Mouse (Mus musculus) hindbrain, embryonic 14.5 days (tissue): ENCODE measurements at regions not wholly inside any gene's neighbourhood (a gene's known extent, or its start where the extent isn't known, plus 50 kb on each side); places are given as distances from the start of the nearest gene placed in this dataset.

Experiments
- ATAC-seq: fragments of 200-750 bp; cut with Nextera tagmentation; 2 replicates; pipeline ENCODE4 v1.8.0; 2017; ENCODE audit warnings: moderate number of reproducible peaks, mild to moderate bottlenecking, moderate TSS enrichment, moderate library complexity; ENCODE audit not compliant: low FRiP score
- DNase-seq: peaks from one replicate; pipeline ENCODE4 v3.0.0-alpha.2; 2015; ENCODE audit warnings: low spot score
- H3K27ac ChIP-seq: fragments of 300-500 bp; sonication (generic); 2 replicates; pipeline ENCODE4 v1.5.1; 2014; ENCODE audit warnings: mild to moderate bottlenecking, moderate library complexity
- H3K27me3 ChIP-seq: fragments of 300-500 bp; sonication (generic); 2 replicates; pipeline ENCODE4 v1.6.1; 2014; ENCODE audit warnings: mild to moderate bottlenecking, low read length, mixed read lengths; ENCODE audit not compliant: control insufficient read depth, insufficient read depth
- H3K36me3 ChIP-seq: fragments of 300-500 bp; sonication (generic); replicated peaks from 2 replicates; pipeline ENCODE4 v1.6.1; 2014; ENCODE audit not compliant: control insufficient read depth, insufficient read depth
- H3K4me1 ChIP-seq: fragments of 300-500 bp; sonication (generic); replicated peaks from 2 replicates; pipeline ENCODE4 v1.6.1; 2014; ENCODE audit warnings: antibody characterized with exemption, low read length, mixed read lengths; ENCODE audit not compliant: control insufficient read depth, insufficient read depth
- H3K4me2 ChIP-seq: fragments of 300-500 bp; sonication (generic); replicated peaks from 2 replicates; pipeline ENCODE4 v1.6.1; 2014; ENCODE audit warnings: mild to moderate bottlenecking, moderate library complexity
- H3K4me3 ChIP-seq: fragments of 300-500 bp; sonication (generic); replicated peaks from 2 replicates; pipeline ENCODE4 v1.5.1; 2014; ENCODE audit warnings: mild to moderate bottlenecking, low read length
- H3K9ac ChIP-seq: fragments of 300-500 bp; sonication (generic); 2 replicates; pipeline ENCODE4 v1.6.1; 2014
- H3K9me3 ChIP-seq: fragments of 300-500 bp; sonication (generic); 2 replicates; pipeline ENCODE4 v1.6.1; 2016; ENCODE audit warnings: low read length; ENCODE audit not compliant: control insufficient read depth
- WGBS: fragments of 180-500 bp; shearing (Covaris S2); extraction: QIAGEN DNeasy Blood & Tissue Kit; methylation state at CpG from one replicate; pipeline ENCODE4 v1.1.7; 2014; 5-methylcytosine and 5-hydroxymethylcytosine counted together

GRCm38 (mm10) chr12:65325347-65325746 lies 100.0 kb downstream of the Wdr20rt start:
- H3K9me3 ChIP-seq = no peaks in the 10 kb centered on the region
- no peaks in the 10 kb centered on the region for H3K36me3 ChIP-seq
- H3K4me3 ChIP-seq = no peak overlapping the region
- H3K27me3 ChIP-seq = no peaks in the 10 kb centered on the region
- no peak for ATAC-seq
- H3K27ac ChIP-seq = no peak overlapping the region
- WGBS = 81% methylated on average over 1 of the region's 1 CpGs
- no peak overlapping the region for H3K4me2 ChIP-seq
- H3K4me1 ChIP-seq = no peaks in the 10 kb centered on the region
- no peak for DNase-seq
- H3K9ac ChIP-seq = no peak overlapping the region

GRCm38 (mm10) chr12:65328532-65328931 lies 103.2 kb downstream of the Wdr20rt start:
- WGBS = 80% methylated on average over 5 of the region's 5 CpGs
- no peak for ATAC-seq
- DNase-seq = no peak
- Histone ChIP-seq H3K4me3 (no peak overlapping the region), H3K27me3 (no peaks in the 10 kb centered on the region), H3K4me2 (no peak overlapping the region), H3K36me3 (no peaks in the 10 kb centered on the region), H3K4me1 (no peaks in the 10 kb centered on the region), H3K9ac (no peak overlapping the region), H3K9me3 (no peaks in the 10 kb centered on the region), H3K27ac (no peak overlapping the region)

GRCm38 (mm10) chr12:65329678-65330077 lies 104.4 kb downstream of the Wdr20rt start:
- ATAC-seq (no peak), DNase-seq (no peak)
- Histone ChIP-seq H3K4me3 (no peak overlapping the region), H3K4me2 (no peak overlapping the region), H3K36me3 (no peaks in the 10 kb centered on the region), H3K4me1 (no peaks in the 10 kb centered on the region), H3K9me3 (no peaks in the 10 kb centered on the region), H3K27me3 (no peaks in the 10 kb centered on the region), H3K27ac (no peak overlapping the region), H3K9ac (no peak overlapping the region)

- no peak overlapping the region for H3K27ac ChIP-seq
- DNase-seq (no peak), ATAC-seq (no peak)
- H3K27me3 ChIP-seq = no peaks in the 10 kb centered on the region
- H3K4me2 ChIP-seq = no peak overlapping the region
- 62% methylated on average over 2 of the region's 2 CpGs for WGBS
- no peaks in the 10 kb centered on the region for H3K36me3 ChIP-seq
- no peaks in the 10 kb centered on the region for H3K4me1 ChIP-seq
- no peaks in the 10 kb centered on the region for H3K9me3 ChIP-seq
- no peak overlapping the region for H3K9ac ChIP-seq
- H3K4me3 ChIP-seq = no peak overlapping the region
Measured at GRCm38 (mm10) chr12:65340009-65340408, 114.7 kb downstream of the Wdr20rt start.

- no peak for DNase-seq
- H3K27ac ChIP-seq = no peak overlapping the region
- 66% methylated on average over 1 of the region's 1 CpGs for WGBS
- H3K4me1 ChIP-seq = no peaks in the 10 kb centered on the region
- no peak overlapping the region for H3K9ac ChIP-seq
- no peak for ATAC-seq
- no peak overlapping the region for H3K4me2 ChIP-seq
- H3K9me3 ChIP-seq = no peaks in the 10 kb centered on the region
- H3K27me3 ChIP-seq = no peaks in the 10 kb centered on the region
- H3K4me3 ChIP-seq = no peak overlapping the region
- H3K36me3 ChIP-seq = no peaks in the 10 kb centered on the region
Measured at GRCm38 (mm10) chr12:65347251-65347650, 121.9 kb downstream of the Wdr20rt start.

- no peaks in the 10 kb centered on the region for H3K36me3 ChIP-seq
- DNase-seq (no peak), ATAC-seq (no peak)
- H3K4me3 ChIP-seq = no peak overlapping the region
- no peak overlapping the region for H3K9ac ChIP-seq
- no peaks in the 10 kb centered on the region for H3K9me3 ChIP-seq
- H3K4me2 ChIP-seq = no peak overlapping the region
- no peak overlapping the region for H3K27ac ChIP-seq
- no peaks in the 10 kb centered on the region for H3K27me3 ChIP-seq
- no peaks in the 10 kb centered on the region for H3K4me1 ChIP-seq
- 75% methylated on average over 4 of the region's 4 CpGs for WGBS
Measured at GRCm38 (mm10) chr12:65349535-65349934, 124.2 kb downstream of the Wdr20rt start.

- ATAC-seq = no peak
- H3K4me1 ChIP-seq = no peaks in the 10 kb centered on the region
- no peaks in the 10 kb centered on the region for H3K9me3 ChIP-seq
- H3K4me3 ChIP-seq = no peak overlapping the region
- no peaks in the 10 kb centered on the region for H3K36me3 ChIP-seq
- H3K27me3 ChIP-seq = no peaks in the 10 kb centered on the region
- no peak overlapping the region for H3K4me2 ChIP-seq
- WGBS = 64% methylated on average over 4 of the region's 4 CpGs
- H3K9ac ChIP-seq = no peak overlapping the region
- DNase-seq = no peak
- H3K27ac ChIP-seq = no peak overlapping the region
Measured at GRCm38 (mm10) chr12:65364179-65364578, 138.9 kb downstream of the Wdr20rt start.

- Histone ChIP-seq H3K27me3 (no peaks in the 10 kb centered on the region), H3K4me2 (no peak overlapping the region), H3K4me1 (no peaks in the 10 kb centered on the region), H3K9ac (no peak overlapping the region), H3K27ac (no peak overlapping the region), H3K4me3 (no peak overlapping the region), H3K36me3 (no peaks in the 10 kb centered on the region), H3K9me3 (no peaks in the 10 kb centered on the region)
- ATAC-seq (no peak), DNase-seq (no peak)
- 65% methylated on average over 4 of the region's 4 CpGs for WGBS
Measured at GRCm38 (mm10) chr12:65367334-65367733, 142.0 kb downstream of the Wdr20rt start.

- H3K27ac ChIP-seq = no peak overlapping the region
- H3K4me3 ChIP-seq = no peak overlapping the region
- ATAC-seq (no peak), DNase-seq (no peak)
- no peaks in the 10 kb centered on the region for H3K36me3 ChIP-seq
- no peak overlapping the region for H3K9ac ChIP-seq
- no peaks in the 10 kb centered on the region for H3K27me3 ChIP-seq
- no peaks in the 10 kb centered on the region for H3K4me1 ChIP-seq
- 91% methylated on average over 1 of the region's 1 CpGs for WGBS
- no peaks in the 10 kb centered on the region for H3K9me3 ChIP-seq
- H3K4me2 ChIP-seq = no peak overlapping the region
Measured at GRCm38 (mm10) chr12:65367866-65368419, 142.6 kb downstream of the Wdr20rt start.

GRCm38 (mm10) chr12:65371650-65372049 lies 146.3 kb downstream of the Wdr20rt start:
- Histone ChIP-seq H3K27me3 (no peaks in the 10 kb centered on the region), H3K9ac (no peak overlapping the region), H3K27ac (no peak overlapping the region), H3K4me3 (no peak overlapping the region), H3K4me2 (no peak overlapping the region), H3K36me3 (no peaks in the 10 kb centered on the region), H3K9me3 (no peaks in the 10 kb centered on the region), H3K4me1 (no peaks in the 10 kb centered on the region)
- DNase-seq (no peak), ATAC-seq (no peak)
- WGBS = 93% methylated on average over 2 of the region's 2 CpGs
